Mouse (Mus musculus) spleen, adult 2 months (tissue): ENCODE results near the gene Agl. TPM values are rescaled to one million over a fixed set of nuclear protein-coding genes. Genes with fewer than 3 reads are reported as not detected.

Experiments used
- DNase-seq, 2 experiments: peaks; one replicate each; pipeline versions ENCODE4 v3.0.0 to v3.0.0-alpha.2; 2012 to 2021; ENCODE audit warnings: low spot score in 2 of 2, low read depth in 1 of 2
- H3K27ac ChIP-seq: fragments of 200-500 bp; 2 replicates; pipeline ENCODE4 v1.5.1; 2012; ENCODE audit warnings: low read length, inconsistent platforms; ENCODE audit not compliant: insufficient read depth
- H3K27me3 ChIP-seq: fragments of 200-500 bp; 2 replicates; pipeline ENCODE4 v1.6.1; 2012; ENCODE audit warnings: mild to moderate bottlenecking, moderate library complexity, low read length, inconsistent platforms; ENCODE audit not compliant: control insufficient read depth, insufficient read depth
- H3K36me3 ChIP-seq: fragments of 200-500 bp; 2 replicates; pipeline ENCODE4 v1.6.1; 2012; ENCODE audit warnings: mild to moderate bottlenecking, low read length, inconsistent platforms; ENCODE audit not compliant: control insufficient read depth, insufficient read depth
- H3K4me1 ChIP-seq: fragments of 200-500 bp; 2 replicates; pipeline ENCODE4 v1.6.1; 2011; ENCODE audit warnings: inconsistent platforms; ENCODE audit not compliant: control insufficient read depth, insufficient read depth, insufficient read length
- H3K4me3 ChIP-seq: fragments of 200-500 bp; 2 replicates; pipeline ENCODE4 v1.5.1; 2011; ENCODE audit warnings: mild to moderate bottlenecking, inconsistent platforms; ENCODE audit not compliant: insufficient read depth, insufficient read length; ENCODE audit errors: extremely low read depth
- CTCF ChIP-seq: fragments of 200-500 bp; IDR thresholded peaks from 2 replicates; pipeline ENCODE4 v1.5.1; 2011; ENCODE audit warnings: mild to moderate bottlenecking, inconsistent platforms; ENCODE audit not compliant: insufficient read depth, insufficient read length, insufficient replicate concordance; ENCODE audit errors: extremely low read depth
- POLR2A ChIP-seq: fragments of 200-500 bp; IDR thresholded peaks from 2 replicates; pipeline ENCODE4 v1.6.1; 2011; ENCODE audit warnings: low read depth, low read length, inconsistent platforms
- WGBS: fragments of 180-500 bp; shearing (Covaris S2); methylation state at CpG from one replicate; pipeline ENCODE4 v1.1.7; 2018; 5-methylcytosine and 5-hydroxymethylcytosine counted together
- polyA plus RNA-seq: library from polyadenylated mRNA; depleted of rRNA; stranded (reverse); fragments of >200 nt; gene quantifications from 2 replicates; pipeline ENCODE4 v1.2.3, GENCODE M21; 2012

Agl gene
- polyA plus RNA-seq, 1 experiment = 2.5 TPM

GRCm38 (mm10) chr3:116710941-116711340 lies 97.0 kb downstream of the Agl start:
- WGBS = 34% methylated on average over 9 of the region's 9 CpGs
- TF ChIP-seq CTCF = no peak
- TF ChIP-seq POLR2A = no peak
- Histone ChIP-seq H3K27ac (no peak overlapping the region), H3K36me3 (peaks cover 2% of the 10 kb centered on the region; the same call in 1 of the 2 replicates), H3K27me3 (no peaks in the 10 kb centered on the region), H3K4me3 (no peak overlapping the region), H3K4me1 (peaks cover 7% of the 10 kb centered on the region)
- DNase-seq = no peak

- WGBS = 93% methylated on average over 1 of the region's 1 CpGs
- no peak overlapping the region for H3K4me3 ChIP-seq
- DNase-seq = no peak
- no peaks in the 10 kb centered on the region for H3K27me3 ChIP-seq
- H3K4me1 ChIP-seq = 0 out of 2 replicates have a peak, but pooled peaks cover 1% of the 10 kb centered on the region
- H3K27ac ChIP-seq = no peak overlapping the region
- H3K36me3 ChIP-seq = peaks cover 2% of the 10 kb centered on the region; the same call in 1 of the 2 replicates
- TF ChIP-seq POLR2A (no peak), CTCF (no peak)
These were observed 102.2 kb downstream of the Agl start for GRCm38 (mm10) chr3:116705637-116706204.

GRCm38 (mm10) chr3:116703835-116704234 lies 104.1 kb downstream of the Agl start:
- Histone ChIP-seq H3K4me1 (no peaks in the 10 kb centered on the region), H3K27me3 (no peaks in the 10 kb centered on the region), H3K4me3 (no peak overlapping the region), H3K36me3 (peaks cover 2% of the 10 kb centered on the region; the same call in 1 of the 2 replicates), H3K27ac (no peak overlapping the region)
- 96% methylated on average over 5 of the region's 5 CpGs for WGBS
- no peak for TF ChIP-seq CTCF
- DNase-seq = no peak

GRCm38 (mm10) chr3:116702647-116703272 lies 105.2 kb downstream of the Agl start:
- DNase-seq = no peak
- WGBS = 95% methylated on average over 1 of the region's 1 CpGs

GRCm38 (mm10) chr3:116701601-116702000 lies 106.4 kb downstream of the Agl start:
- 96% methylated on average over 4 of the region's 4 CpGs for WGBS
- Histone ChIP-seq H3K36me3 (no peaks in the 10 kb centered on the region), H3K4me3 (no peak overlapping the region), H3K27ac (no peak overlapping the region), H3K4me1 (no peaks in the 10 kb centered on the region), H3K27me3 (no peaks in the 10 kb centered on the region)
- DNase-seq = no peak
- no peak for TF ChIP-seq CTCF
- no peak for TF ChIP-seq POLR2A

More at GRCm38 (mm10) chr3:116702647-116703272, 105.2 kb downstream of the Agl start:
- TF ChIP-seq CTCF (no peak), POLR2A (no peak)
- no peak overlapping the region for H3K4me3 ChIP-seq
- no peak overlapping the region for H3K27ac ChIP-seq
- H3K4me1 ChIP-seq = no peaks in the 10 kb centered on the region
- H3K36me3 ChIP-seq = peaks cover 2% of the 10 kb centered on the region; the same call in 1 of the 2 replicates
- H3K27me3 ChIP-seq = no peaks in the 10 kb centered on the region

- no peaks in the 10 kb centered on the region for H3K4me1 ChIP-seq
- 90% methylated on average over 2 of the region's 2 CpGs for WGBS
- no peaks in the 10 kb centered on the region; the same call in 1 of the 2 replicates for H3K36me3 ChIP-seq
- DNase-seq = no peak
- H3K4me3 ChIP-seq = no peak overlapping the region
- no peak overlapping the region for H3K27ac ChIP-seq
- H3K27me3 ChIP-seq = no peaks in the 10 kb centered on the region
- TF ChIP-seq POLR2A (no peak), CTCF (no peak)
These were observed 109.2 kb downstream of the Agl start for GRCm38 (mm10) chr3:116698786-116699185.

GRCm38 (mm10) chr3:116695666-116695985 lies 112.3 kb downstream of the Agl start:
- Histone ChIP-seq H3K27ac (no peak overlapping the region), H3K36me3 (no peaks in the 10 kb centered on the region; the same call in 1 of the 2 replicates), H3K4me1 (no peaks in the 10 kb centered on the region), H3K4me3 (no peak overlapping the region), H3K27me3 (no peaks in the 10 kb centered on the region)
- no peak for DNase-seq
- TF ChIP-seq POLR2A (no peak), CTCF (no peak)
- 72% methylated on average over 2 of the region's 2 CpGs for WGBS
